Mouse (Mus musculus) MN1 (cell line): ENCODE measurements around the gene Gm10645.

Experiments used
- DNase-seq: peaks from one replicate; pipeline ENCODE4 v3.0.0-alpha.2; 2016; ENCODE audit warnings: low spot score

Gene Gm10645

GRCm38 (mm10) chr8:83165931-83166867, at the start of gene Gm10645:
Gene Gm10645 (minus strand): TSS chr8:83166170.
- peak; percentile 34 for DNase-seq

- peak; percentile 22 for DNase-seq
These were observed 49.1 kb upstream of the Gm10645 start for GRCm38 (mm10) chr8:83215065-83215464.

DNA sequence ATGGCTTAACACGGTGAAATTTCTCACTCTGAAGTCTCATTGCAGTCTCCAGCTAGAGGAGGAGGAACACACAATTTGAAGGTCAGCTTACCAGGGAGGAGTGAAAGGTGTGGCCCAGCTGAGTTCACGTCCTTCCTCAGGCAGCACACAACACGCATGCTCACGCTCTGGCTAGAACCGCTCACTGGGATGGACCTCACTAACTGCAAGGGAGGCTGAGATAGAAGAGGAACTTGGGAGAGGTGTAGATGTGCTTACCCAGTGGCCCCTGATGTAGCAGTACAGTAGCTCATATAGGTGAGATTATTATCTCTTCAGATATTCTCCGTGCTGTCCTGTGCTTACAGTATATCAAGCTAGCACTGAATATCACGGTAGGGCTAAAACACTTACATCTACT, 44.7 kb upstream of the Gm10645 start:
- DNase-seq, result no peak

GRCm38 (mm10) chr8:83209581-83209980, 43.6 kb upstream of the Gm10645 start:
- no peak for DNase-seq

GRCm38 (mm10) chr8:83205907-83206306, 39.9 kb upstream of the Gm10645 start:
- DNase-seq, result peak; percentile 55

- DNase-seq, result no peak
These were observed 37.0 kb upstream of the Gm10645 start for GRCm38 (mm10) chr8:83202946-83203345.

- peak; percentile 75 for DNase-seq
These were observed 34.5 kb upstream of the Gm10645 start for GRCm38 (mm10) chr8:83200191-83201177.

DNA sequence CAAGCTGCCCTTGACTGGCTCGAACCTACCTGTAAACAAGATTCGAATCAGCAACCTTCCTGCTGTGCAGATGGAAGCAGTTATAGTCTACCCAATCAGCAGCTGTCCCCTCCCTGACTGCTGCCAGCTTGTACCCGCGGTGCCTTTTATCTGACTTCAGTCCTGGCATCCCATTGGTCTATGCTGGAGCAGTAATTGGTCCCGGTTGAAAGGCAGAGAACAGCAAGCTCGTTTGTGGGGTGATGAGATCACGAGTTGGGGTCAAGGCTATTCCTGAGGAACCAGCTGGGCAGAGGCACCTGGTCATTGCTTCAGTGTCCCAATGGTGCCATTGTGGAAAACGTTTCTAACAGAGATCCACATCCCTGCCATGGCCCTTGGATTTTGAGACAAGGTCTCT, 33.7 kb upstream of the Gm10645 start:
- no peak for DNase-seq

DNA sequence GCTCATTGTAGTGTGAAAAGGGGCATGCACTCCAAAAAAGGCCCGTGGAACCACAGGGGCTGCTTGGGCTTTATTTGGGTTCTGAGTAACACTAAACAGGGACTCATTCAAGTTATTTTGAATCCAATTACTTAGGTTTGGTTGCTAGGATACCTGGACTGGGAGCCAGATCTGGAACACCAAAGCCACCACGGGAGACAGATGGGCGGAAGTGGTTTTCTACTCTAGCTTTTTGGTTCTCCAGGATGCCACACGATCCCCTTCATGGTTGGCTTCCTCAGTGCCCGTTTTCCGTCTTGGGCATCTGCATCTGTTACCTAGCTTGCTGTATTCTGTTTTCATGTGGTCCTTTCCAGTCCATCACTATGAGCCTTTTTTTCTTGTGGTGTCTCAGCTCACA, 30.1 kb upstream of the Gm10645 start:
- DNase-seq, result peak; percentile 65

DNA sequence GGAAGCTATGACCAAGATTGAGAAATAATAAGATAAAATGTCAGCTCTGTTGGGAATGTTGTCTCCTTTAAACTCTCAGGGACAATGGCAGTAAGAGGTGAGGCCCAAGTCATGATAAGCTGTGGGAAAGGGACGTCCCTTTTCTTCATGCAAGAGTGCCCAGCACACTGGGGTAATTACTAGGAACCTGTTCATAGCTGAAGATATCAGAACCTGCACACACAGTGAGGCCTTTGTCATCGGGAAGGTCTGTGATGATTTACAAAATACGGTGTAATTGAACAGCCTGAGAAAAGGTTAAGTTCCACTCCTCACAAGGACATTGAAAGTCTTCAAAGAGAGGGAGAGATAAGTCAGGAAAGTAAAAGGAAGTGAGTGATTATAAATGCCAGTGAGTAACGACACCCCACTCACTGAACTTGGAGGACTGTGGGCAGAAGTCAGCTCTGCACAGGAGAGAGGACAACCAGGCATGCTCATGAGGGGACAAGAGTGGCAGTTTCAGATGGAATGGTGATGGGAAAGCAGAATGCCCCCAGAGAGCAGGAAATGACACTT, 23.6 kb upstream of the Gm10645 start:
- no peak for DNase-seq

GRCm38 (mm10) chr8:83187363-83187962, 21.5 kb upstream of the Gm10645 start:
- no peak for DNase-seq

GRCm38 (mm10) chr8:83186376-83186775, 20.4 kb upstream of the Gm10645 start:
- no peak for DNase-seq

GRCm38 (mm10) chr8:83182784-83183183, 16.8 kb upstream of the Gm10645 start:
- peak; percentile 17 for DNase-seq

GRCm38 (mm10) chr8:83181851-83182482, 16.0 kb upstream of the Gm10645 start:
- no peak for DNase-seq

DNA sequence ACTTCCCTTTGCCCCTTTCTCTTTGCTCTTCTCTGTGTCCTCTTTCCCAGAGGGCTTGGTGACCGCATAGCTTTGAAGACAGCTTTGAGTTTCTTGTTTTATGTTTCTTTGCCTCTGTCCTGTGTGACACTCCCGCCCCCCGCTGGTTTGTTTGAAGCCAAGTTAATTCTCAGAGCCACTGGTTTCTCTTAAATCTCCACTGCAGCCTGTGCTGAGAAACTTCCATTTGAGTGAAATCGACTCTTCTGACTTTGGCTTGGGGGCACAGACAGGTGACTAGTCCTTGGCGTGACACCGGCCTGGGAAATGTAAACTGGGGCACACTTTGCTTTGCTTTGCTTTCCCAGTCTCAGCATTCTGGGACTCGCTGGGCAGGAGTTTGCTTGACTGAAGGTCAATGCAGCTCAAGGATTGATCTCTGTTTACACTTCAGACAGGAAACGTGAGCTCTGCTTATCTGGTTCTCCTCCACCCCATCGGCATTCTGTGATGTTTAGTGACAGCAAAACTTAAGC, 12.3 kb upstream of the Gm10645 start:
- DNase-seq, result no peak

DNA sequence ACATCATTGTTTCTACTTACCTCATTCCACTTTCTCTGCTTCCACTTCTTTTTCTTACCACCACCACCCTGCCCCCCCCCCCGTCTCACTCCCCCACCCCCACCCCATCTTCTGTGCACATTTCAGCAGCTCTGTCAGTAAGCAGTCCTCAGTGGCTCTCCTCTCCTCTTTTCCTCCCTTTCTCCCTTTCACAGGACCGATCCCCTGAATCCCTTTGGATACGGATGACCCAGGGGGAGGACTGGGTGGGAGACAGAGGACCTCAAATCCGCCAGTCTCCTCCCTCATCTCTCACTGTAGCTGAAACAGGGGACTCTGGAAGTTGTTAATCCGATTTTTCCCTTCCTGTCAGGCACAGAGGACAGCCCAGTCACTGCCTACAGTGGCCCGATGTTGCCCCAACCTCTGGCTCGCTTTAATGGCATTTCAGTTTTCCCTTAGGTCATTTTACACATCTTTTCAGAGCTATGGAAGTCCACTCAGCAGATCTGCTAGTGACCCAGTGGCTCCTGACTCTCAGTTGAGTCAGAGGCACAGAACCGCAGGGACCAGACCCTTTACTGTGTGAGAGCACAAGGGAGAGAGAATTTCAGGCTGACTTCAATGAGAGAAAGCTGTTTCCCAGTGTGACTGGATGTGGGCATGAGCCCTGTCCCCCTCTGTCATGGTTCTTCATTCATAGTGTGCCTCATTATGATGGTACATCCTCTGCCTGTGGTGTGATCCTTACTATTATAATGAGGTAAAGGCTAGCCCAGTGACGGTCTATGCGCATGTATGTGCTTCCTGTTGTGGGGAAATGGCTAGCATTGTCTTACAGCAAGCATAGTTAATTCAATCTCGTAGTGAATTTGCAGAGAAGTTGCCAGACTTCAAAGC, 11.6 kb upstream of the Gm10645 start:
- no peak for DNase-seq

DNA sequence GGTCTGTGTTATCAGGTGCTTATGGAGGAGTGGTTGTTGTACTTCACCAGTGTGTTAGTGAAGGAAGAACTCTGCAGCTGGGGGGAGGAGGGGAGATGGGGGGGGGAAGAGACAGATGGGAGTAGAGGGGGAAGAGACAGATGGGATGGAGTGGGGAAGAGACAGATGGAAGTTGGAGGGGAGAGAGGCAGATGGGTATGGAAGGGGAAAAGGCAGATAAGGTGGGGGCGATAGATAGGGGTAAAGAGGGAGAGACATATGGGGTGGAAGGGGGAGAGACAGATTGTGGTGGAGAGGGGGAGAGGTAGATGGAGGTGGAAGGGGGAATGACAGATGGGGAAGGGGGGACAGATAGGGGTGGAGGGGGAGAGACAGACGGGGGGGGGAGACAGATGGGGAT, 10.8 kb upstream of the Gm10645 start:
- no peak for DNase-seq

DNA sequence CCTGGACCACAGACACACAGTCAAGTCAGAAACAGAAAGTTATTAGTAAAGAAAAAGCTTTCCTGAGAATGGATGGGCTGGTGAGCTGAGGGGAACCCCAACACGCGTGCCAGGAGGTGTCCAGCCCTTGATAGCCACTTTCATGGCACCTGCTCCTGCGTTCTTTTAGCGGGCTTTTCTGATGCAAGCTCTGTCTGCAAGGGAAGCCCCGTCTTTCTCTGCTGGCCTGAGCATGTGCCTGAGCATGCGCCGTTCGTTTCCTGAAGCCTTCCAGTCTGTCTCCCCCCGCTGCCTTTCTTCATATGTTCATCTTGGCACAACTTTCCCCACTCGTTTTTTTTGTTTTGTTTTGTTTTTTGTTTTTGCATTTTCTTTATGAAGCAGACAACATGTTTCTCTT, 9.7 kb upstream of the Gm10645 start:
- DNase-seq, result no peak

GRCm38 (mm10) chr8:83170894-83171293, 4.9 kb upstream of the Gm10645 start:
- no peak for DNase-seq

- no peak for DNase-seq
These were observed 3.7 kb upstream of the Gm10645 start for GRCm38 (mm10) chr8:83169709-83170108.
